Mouse (Mus musculus) spleen, postnatal 10 days (tissue): ENCODE data around the gene Iffo2.

Experiments used
- DNase-seq, 2 experiments: peaks; one replicate each; pipeline ENCODE4 v3.0.0; 2021 to 2022; ENCODE audit warnings: low spot score in 2 of 2

The Iffo2 gene

GRCm38 (mm10) chr4:139606732-139607131, 76.4 kb downstream of the Iffo2 start:
- DNase-seq = no peak

GRCm38 (mm10) chr4:139608975-139609374, 78.6 kb downstream of the Iffo2 start:
- DNase-seq = no peak

GRCm38 (mm10) chr4:139610954-139611353, 80.6 kb downstream of the Iffo2 start:
- no peak for DNase-seq

GRCm38 (mm10) chr4:139611542-139611953, 81.2 kb downstream of the Iffo2 start:
- peak; percentile 69 to 86 for DNase-seq

- no peak for DNase-seq
Measured at GRCm38 (mm10) chr4:139614524-139615260, 84.3 kb downstream of the Iffo2 start.

GRCm38 (mm10) chr4:139616276-139617000, 86.1 kb downstream of the Iffo2 start:
- DNase-seq = peak; percentile 46 to 74

- no peak for DNase-seq
Measured at GRCm38 (mm10) chr4:139617001-139617364, 86.6 kb downstream of the Iffo2 start.

- DNase-seq = no peak
Measured at GRCm38 (mm10) chr4:139619765-139620164, 89.4 kb downstream of the Iffo2 start.

GRCm38 (mm10) chr4:139622373-139623282, 92.3 kb downstream of the Iffo2 start, which contains the start of gene Aldh4a1:
Aldh4a1 (plus strand) TSS chr4:139622866.
- DNase-seq = peak; percentile 83 to 85

- DNase-seq = no peak
Measured at GRCm38 (mm10) chr4:139623434-139624115, 93.2 kb downstream of the Iffo2 start.

- no peak for DNase-seq
Measured at GRCm38 (mm10) chr4:139624116-139624489, 93.8 kb downstream of the Iffo2 start.

GRCm38 (mm10) chr4:139624706-139625105, 94.4 kb downstream of the Iffo2 start:
- DNase-seq = no peak

- DNase-seq = no peak
Measured at GRCm38 (mm10) chr4:139627361-139627760, 97.0 kb downstream of the Iffo2 start.

- no peak for DNase-seq
Measured at GRCm38 (mm10) chr4:139630171-139630570, 99.8 kb downstream of the Iffo2 start.

GRCm38 (mm10) chr4:139631141-139631540, 100.8 kb downstream of the Iffo2 start:
- no peak for DNase-seq

- DNase-seq = no peak
Measured at GRCm38 (mm10) chr4:139631569-139632253, 101.4 kb downstream of the Iffo2 start.

- no peak for DNase-seq
Measured at GRCm38 (mm10) chr4:139632254-139632580, 101.9 kb downstream of the Iffo2 start.

GRCm38 (mm10) chr4:139636373-139636772, 106.0 kb downstream of the Iffo2 start:
- peak; percentile 38 to 78 for DNase-seq

GRCm38 (mm10) chr4:139637847-139638246, 107.5 kb downstream of the Iffo2 start:
- DNase-seq = no peak

GRCm38 (mm10) chr4:139638356-139638755, 108.0 kb downstream of the Iffo2 start:
- no peak for DNase-seq

- no peak for DNase-seq
Measured at GRCm38 (mm10) chr4:139639801-139640200, 109.5 kb downstream of the Iffo2 start.
